Mouse (Mus musculus) megakaryocyte-erythroid progenitor cell, adult 5-6 weeks (primary cell): ENCODE results near the gene Gm49322. TPM values are rescaled to one million over a fixed set of nuclear protein-coding genes. Genes with fewer than 3 reads are reported as not detected.
A peak's percentile ranks its signal among the peaks of the same experiment; 100 is the strongest.

ENCODE experiments used
- ATAC-seq: replicated peaks from 2 replicates; pipeline ENCODE4 v1.8.0; 2016; ENCODE audit warnings: mild to moderate bottlenecking, inconsistent platforms; ENCODE audit not compliant: severe bottlenecking, poor library complexity, low FRiP score, low TSS enrichment
- total RNA-seq, 2 experiments: library from RNA; stranded (forward) in 1 of 2; stranded (reverse) in 1 of 2; fragments of 200-1000, 215-1000 nt in 1 of 2; fragments of >200 nt in 1 of 2; fragmentation: Nextera tagmentation in 1 of 2; gene quantifications; 2 replicates each; pipeline ENCODE4 v1.2.3; 2014 to 2017

Gm49322 gene
- total RNA-seq, 2 experiments from 2014 or later = 0.42 to 0.68 TPM

GRCm38 (mm10) chr10:80578131-80578750 is 27.6 kb upstream of the Gm49322 start:
- ATAC-seq = peak; percentile 58

DNA sequence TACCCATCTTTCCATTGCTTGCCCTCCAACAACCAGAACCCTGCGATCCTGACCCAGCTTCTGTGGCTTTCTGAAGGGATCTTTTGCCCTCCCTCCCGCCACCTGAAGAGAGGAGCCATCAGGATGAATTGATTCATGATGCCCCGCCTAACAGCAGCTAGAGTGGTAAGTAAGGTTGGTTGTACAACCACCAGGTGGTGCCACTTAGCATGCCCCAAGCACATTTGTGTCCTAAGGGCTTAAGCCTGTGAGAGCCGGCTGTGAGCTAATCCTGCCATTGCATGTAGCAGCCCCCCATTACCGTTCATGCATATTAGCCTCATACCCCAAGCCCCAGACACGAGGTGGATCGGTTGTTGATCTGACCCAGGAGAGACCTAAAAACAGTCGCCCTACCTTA is 26.9 kb upstream of the Gm49322 start:
- peak; percentile 64 for ATAC-seq

- no peak for ATAC-seq
Observed at GRCm38 (mm10) chr10:80583047-80583446, 22.8 kb upstream of the Gm49322 start.

- no peak for ATAC-seq
Observed at GRCm38 (mm10) chr10:80584045-80584488, 21.8 kb upstream of the Gm49322 start.

GRCm38 (mm10) chr10:80584642-80585552 is 20.9 kb upstream of the Gm49322 start:
- ATAC-seq = no peak

GRCm38 (mm10) chr10:80585581-80585980 is 20.2 kb upstream of the Gm49322 start:
- ATAC-seq = no peak

- no peak for ATAC-seq
Observed at GRCm38 (mm10) chr10:80586407-80587304, 19.2 kb upstream of the Gm49322 start.

GRCm38 (mm10) chr10:80587305-80587657 is 18.5 kb upstream of the Gm49322 start:
- no peak for ATAC-seq

DNA sequence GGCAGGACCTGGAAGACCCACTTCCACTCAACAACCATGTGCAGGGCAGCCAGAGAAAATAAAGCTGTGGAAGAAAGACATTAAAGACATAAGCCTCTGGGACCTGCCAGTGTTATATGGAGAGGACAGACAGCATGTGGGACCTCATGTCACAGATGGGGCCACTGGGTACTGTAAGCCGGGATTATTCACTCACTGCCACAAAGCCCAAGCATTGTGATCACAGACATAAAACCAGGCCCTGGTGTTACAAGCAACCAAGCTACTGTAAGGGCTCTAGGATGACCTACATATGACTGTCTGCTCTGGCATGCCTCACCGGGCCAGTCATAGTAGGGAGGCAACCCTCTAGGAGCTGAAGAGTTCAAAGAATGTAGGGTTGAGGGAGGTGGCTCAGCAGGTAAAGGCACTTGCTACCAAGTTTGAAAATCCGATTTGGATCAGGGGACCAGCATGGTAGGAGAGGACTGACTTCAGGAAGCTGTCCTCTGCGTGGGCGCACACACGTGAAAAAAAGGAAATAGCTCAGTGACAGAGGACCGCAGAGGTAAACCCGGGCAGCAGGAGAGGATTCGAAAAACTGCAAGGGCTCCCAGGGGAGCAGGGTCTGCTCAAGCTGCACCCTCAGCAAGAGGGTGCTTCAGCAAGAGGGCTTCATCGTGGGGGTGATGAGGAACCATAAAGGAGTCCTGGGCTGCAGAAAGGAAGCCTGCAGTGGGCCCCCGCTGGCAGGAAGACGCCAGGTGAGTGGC is 16.5 kb upstream of the Gm49322 start:
- ATAC-seq = no peak

- ATAC-seq = peak; percentile 96
Observed at GRCm38 (mm10) chr10:80589879-80590854, 15.7 kb upstream of the Gm49322 start, which contains the start of gene Abhd17a. TSS of gene Abhd17a (minus strand) at chr10:80590341.

DNA sequence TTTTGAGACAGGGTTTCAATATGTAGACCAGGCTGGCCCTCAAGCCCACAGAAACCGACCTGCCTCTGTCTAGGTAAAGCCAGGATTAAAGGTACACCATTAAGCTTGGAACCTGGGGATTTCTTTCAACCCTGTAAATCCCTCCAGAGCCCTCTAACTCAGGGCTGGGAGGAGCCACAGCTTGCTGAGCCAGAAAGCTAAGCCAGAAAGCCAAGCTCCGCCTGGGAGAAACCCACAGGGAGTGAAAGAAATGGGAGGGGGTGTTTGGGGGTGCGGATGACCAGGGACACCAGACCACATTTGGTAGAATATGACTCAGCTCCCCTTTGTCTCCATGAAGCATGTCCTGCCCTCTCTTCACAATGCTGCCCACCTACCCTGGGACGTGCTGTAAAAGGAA is 9.5 kb upstream of the Gm49322 start:
- ATAC-seq = no peak

DNA sequence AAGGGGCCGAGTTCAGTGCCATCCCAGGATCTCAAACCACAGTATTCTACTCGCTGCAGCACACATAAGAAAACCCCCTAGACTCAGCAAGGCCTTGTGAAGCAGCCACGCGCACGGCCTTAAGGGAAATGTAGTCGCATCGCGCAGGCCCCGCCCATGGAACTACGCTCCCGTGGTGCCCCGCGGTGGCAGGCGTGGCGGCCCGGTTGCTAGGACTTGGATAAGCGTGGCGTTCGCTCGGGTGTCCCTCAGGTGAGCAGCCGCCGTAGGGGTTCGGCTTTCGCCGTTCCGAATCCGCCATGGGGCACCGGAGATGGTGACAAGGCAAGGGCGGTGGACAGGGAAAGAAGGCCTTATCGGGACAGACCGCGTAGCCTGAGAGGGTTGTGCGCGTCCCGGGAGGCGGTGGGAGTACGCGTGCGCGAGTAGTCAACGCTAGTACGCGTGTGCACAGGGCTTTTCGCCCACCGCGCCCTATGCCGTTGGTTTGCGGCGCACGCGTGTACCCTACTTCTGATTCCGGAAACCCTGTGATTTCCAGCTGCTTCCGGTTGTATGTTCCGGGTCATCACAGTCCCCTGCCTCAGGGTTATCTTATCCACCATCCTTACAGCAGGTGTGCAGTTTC is 3.0 kb upstream of the Gm49322 start, which contains the start of the genes Scamp4 and Adat3:
TSS of gene Scamp4 (plus strand) at position 175 of the 628 bp plus-strand sequence.
TSS of gene Adat3 (plus strand) at position 183 of the 628 bp plus-strand sequence.
- ATAC-seq = peak; percentile 89

- ATAC-seq = no peak
Observed at GRCm38 (mm10) chr10:80603364-80603763, 2.5 kb upstream of the Gm49322 start.

- peak; percentile 61 for ATAC-seq
Observed at GRCm38 (mm10) chr10:80604001-80604509, 1.8 kb upstream of the Gm49322 start.

DNA sequence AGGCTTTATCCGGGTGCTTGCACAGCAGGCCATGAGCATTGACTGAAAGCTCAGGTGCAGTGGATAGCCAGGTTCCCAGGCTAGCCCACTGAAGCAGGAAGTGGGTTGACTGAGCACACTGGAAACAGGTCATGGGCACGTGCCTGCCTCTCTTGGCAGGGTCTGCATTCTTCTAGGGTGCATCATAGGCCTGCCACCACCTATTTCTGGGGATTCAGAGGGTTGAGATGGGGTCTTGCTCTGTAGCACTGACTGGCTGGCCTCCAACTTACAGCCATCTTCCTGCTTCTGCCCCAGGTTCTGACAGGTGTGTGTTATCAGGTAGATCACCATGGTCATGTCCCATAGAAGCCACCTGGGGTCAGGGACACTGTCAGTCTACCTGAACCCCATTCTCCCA is 833 bp upstream of the Gm49322 start:
- ATAC-seq = no peak

DNA sequence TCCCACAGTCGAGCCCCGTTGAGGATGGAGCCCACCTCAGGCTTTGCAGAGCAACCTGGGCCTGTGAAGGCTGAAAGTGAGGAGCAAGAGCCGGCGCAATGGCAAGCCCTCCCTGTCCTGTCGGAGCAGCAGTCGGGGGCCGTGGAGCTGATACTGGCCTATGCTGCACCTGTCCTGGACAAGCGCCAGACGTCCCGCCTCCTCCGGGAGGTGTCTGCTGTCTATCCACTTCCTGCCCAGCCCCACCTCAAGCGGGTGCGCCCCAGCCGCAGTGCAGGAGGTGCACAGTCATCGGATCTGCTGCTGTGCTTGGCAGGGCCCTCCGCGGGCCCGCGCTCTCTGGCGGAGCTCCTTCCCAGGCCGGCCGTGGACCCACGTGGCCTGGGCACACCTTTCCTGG is 485 bp downstream of the Gm49322 start:
- no peak for ATAC-seq

GRCm38 (mm10) chr10:80606737-80607350 is 1.0 kb downstream of the Gm49322 start:
- no peak for ATAC-seq
